Mouse (Mus musculus) kidney, postnatal 10 days (tissue): ENCODE results near the gene Ephx3.

ENCODE experiments used
- DNase-seq: peaks from one replicate; pipeline ENCODE4 v3.0.0; 2021; ENCODE audit warnings: mixed read lengths

Gene Ephx3

DNA sequence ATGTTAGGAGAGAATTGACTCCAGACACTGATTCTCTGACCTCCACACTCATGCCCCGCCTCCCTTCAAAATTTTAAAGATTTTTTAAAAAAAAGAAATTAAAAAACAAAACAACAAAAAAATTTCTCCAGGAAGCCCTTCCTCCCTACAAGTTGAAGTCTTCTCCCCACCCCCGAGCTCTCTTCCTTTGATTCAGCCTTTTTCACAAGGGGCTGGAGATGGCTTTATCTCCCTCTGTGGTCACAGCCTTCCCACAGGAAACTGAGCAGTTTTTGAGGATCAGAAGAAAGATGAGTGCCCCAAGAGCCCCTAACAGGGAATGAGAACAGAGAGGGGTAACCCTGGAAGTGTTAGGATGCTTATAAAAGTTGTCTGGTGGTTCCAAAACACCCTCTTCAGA, 16.9 kb downstream of the Ephx3 start:
- DNase-seq: no peak

DNA sequence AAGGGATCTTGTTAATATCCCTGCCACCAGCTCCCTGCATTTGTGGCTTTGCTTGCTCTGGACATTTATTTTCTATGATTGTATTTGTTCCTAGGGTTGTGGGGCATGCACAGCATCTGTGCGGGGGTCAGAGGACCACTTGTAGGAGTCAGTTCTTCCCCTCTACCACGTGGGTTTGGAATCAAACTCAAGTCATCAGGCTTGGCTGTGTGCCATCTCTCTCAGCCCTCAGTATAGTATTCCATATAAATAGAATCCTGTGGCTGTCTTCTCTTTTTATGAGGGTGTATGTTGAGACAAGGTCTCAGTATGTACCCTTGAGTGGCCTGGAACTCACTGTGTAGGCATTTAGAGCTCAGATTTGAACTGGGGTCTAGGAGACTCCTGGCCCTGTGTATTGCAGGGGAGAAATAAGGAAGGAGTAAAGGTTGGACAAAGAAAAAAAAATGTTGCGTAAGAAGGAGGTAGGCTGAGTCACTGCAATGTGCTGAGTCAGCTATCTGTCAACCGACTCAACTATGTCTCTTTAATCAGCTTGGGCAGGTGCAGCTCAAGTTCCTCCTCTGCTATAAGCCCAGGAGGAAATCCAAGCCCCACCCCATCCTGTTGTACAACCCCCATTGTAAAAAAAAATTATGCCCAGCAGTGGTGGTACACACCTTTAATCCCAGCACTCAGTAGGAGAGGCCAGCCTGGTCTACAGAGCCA, 19.7 kb downstream of the Ephx3 start:
- no peak for DNase-seq

DNA sequence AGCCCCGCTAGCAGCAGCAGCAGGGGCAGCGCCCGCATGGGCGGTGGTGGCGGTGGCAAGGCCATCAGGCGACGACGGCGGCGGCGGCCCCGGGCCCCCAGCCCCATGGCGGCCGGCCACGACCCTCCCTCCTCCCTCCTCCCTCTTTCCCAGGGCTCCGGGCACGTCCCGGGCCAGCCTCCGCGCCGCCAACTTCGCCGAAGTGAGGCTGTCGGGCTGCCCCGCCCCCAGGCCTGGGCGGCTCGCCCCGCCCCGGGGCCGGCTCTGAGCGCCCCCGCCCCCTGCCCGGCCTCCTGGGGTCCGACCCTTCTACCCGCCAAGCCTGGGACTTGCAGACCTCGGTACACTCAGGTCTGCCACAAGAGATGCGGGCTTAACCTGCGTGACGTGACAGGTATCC, 22.7 kb downstream of the Ephx3 start, which contains the start of gene Notch3:
Notch3 (minus strand) TSS at position 166 of the 400 bp plus-strand sequence.
- DNase-seq: peak; percentile 87

DNA sequence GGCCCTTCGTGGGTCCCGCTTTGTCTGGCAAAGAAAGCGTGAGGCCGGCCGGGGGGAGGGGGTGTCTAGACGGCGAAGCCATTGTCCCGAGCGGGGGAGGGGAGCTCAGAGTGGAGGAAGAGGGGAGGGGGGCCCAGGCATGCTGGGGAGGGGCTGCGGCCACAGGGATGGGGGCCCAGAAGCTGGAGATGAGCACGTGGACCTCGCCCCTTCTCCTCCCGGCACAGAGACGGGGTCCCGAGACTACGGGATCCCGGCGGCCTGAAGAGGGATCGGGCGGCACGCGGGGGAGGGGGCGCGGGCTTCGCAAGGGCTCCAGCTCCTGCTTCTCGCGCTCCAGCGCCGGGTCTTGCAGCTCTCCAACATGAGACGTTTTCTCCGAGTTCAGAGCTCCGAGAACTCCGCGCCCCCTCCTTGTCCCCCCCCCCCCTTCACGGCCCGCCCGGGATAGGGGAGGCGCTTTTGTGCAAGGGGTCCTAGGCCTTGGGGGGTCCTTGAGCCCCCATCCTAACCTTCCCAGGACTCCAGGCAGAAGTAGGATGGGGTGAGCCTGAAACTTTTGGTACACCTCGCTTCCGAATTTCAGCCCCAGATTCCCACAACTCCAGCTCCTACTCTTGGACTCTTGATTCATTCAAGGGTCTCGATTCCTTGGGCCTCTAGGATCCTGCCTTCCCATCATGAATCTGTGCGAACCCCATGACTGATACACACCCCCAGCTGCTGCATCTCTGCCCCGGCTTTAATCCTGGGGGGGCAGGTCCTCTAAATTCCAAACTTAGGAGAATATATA, 23.4 kb downstream of the Ephx3 start:
- DNase-seq: peak; percentile 89

DNA sequence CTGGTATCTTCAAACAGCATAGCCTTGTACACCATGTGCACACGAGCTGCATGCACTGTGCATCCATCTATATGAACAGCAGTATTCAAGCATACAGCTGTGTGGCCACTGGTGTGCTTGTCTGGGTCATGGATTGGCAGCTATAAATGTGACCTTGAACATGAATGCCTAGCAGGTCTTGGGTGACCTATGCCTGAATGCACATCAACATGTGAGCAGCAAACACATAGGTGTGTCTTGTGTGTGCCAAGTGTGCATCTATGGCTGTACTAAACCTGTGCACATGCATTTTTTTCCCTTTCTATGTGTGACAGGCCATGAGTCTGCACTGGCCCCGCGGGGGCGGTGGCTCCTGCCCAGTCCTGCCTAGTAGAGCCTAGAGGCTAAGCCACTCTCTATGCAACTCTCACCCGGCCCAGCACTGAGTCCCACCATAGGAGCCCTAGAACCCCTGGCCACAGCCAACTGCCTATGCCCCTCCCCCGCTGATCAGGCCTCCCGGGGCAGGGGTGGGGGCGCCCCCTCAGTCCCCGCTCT, 24.0 kb downstream of the Ephx3 start:
- no peak for DNase-seq

DNA sequence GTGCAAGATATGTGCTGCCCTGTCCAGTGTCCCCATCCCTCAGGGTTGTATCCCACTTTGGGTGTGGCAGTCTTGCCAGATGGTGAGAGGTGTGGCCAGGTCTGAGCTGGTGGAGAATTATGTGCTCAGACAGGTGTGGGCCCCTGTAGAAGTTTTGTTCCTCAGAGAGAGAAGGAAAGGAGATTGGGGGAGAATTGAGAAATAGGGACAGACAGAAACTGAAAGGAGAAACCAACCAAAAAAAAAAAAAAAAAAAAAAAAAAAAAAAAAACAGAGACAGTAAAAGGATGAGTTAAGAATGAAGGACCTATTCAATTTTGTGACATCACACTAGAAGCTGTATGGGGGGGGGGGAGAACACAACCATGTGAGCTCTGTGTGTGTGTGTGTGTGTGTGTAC, 24.6 kb downstream of the Ephx3 start:
- DNase-seq: no peak

DNA sequence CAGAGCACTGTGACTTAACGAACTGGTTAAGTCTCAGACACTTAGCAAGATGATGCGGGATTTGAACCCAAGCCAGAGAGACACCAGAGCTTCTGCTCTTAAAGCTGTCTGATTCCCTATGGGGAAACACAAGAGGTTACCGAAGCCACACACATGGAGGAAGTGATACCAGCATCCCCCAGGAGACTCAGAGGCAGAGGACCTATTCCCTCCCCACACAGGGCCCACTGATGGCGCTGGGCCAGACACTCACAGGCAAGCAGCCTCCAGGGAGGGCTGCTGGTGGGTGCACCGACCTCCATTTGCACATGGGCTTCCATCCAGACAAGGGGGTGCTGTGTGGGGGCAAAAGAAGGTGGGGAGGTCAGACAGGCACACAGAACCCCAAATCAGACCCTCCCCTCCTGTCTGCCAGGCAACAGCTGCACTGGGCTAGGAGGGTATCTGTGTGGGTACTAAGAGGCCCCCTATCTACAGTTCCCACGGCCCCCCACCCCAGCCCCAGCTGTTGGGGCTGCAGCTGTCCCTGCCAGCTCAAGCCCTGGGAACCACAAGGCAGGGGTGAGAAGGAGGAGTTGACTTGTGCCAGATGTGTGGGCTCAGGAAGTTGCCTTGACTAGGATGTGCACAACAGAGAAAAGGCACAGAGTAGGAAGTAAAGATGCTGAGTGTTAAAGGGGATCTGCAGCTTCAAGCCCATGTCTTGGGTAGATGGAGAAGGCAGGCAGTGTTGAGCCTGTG, 25.3 kb downstream of the Ephx3 start:
- peak; percentile 38 for DNase-seq

DNA sequence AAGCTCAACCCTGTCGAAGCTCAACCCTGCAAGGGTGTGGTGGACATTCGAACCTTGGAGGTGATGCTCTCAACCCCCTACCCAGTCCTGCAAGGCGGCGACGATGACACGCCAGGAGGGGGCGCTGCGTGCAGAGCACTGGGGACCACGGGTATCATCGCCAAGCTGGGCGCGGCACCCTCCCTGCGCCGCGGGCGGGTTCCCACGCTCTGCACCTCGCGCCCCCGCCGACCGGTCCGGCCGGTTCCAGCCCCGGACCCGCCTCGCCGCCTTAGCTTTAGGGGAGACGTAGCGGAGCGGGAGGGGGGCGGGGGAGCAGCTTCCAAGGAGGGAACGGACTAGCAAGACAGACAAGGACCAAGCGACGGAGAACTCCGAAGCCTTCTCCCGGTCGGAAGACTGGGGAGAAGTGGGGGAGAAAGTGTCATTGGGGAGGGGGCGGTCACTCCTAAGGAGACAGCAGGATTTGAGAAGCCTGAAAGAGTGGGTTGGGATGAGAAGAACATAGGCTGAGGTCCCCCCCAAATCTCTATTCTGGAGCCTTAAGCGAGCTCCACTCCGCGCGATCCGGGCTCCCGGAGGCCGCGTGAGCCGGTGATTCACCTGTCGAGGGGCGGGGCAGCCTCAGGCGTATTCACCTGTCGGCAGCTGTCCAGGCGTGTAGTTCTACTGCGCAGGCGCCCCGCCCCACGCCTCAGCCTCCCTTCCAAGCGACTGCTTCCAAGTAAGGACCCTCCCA, 27.1 kb downstream of the Ephx3 start:
- peak; percentile 87 for DNase-seq

DNA sequence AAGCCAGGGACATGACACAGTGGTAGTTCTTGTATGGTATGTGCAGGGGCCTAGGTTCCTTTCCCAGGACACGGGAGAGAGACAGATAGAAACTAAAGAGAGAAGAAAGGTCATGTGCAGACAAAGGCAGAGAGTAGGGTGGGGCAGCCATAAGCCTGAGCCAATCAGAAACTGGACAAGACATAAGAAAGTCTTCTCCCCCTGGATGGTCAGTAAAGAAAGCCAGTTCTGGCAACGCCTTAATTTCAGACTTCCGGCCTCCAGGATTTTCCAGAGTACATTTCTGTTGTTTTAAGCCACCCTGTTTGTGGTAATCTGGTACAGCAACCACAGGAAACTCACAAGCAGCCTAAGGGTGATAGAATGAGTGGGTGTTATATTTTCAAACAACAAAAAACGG, 28.5 kb downstream of the Ephx3 start:
- DNase-seq: no peak

DNA sequence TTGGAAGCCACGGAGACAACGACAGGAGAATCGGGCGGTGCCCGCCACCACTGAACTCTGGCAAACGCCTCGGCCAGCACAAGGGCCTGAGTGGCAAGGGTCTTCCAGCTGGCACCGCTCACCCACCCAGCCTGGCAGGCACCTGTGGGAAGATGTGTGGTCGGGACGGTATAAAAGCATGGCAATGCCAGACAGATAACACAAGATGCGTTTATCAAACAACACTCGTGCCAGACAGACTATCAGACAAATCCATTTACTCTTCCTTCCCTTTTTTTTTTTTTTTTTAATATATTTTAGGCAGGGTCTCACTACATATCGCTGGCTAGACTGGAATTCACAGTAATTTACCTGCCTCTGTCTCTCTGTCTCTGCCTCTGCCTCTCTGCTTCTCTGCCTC, 30.5 kb downstream of the Ephx3 start:
- DNase-seq: no peak

DNA sequence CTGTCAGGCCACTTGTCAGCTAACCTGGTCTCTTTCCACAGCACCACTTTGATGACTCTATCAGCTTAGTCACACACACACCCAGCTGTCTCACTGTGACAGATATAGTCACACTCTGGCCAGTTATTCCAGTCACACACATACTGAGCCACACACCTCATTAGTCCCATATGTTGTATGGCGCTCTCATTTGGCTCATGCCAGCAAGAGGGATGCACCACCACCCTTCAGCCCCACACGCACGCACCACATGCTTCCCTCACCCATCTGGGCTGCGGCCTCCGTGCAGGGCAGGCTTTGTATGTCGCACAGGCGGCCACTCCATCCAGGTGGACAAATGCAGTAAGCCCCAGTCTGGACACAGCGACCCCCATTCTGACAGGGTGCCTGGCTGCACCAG, 42.6 kb downstream of the Ephx3 start:
- DNase-seq: no peak

DNA sequence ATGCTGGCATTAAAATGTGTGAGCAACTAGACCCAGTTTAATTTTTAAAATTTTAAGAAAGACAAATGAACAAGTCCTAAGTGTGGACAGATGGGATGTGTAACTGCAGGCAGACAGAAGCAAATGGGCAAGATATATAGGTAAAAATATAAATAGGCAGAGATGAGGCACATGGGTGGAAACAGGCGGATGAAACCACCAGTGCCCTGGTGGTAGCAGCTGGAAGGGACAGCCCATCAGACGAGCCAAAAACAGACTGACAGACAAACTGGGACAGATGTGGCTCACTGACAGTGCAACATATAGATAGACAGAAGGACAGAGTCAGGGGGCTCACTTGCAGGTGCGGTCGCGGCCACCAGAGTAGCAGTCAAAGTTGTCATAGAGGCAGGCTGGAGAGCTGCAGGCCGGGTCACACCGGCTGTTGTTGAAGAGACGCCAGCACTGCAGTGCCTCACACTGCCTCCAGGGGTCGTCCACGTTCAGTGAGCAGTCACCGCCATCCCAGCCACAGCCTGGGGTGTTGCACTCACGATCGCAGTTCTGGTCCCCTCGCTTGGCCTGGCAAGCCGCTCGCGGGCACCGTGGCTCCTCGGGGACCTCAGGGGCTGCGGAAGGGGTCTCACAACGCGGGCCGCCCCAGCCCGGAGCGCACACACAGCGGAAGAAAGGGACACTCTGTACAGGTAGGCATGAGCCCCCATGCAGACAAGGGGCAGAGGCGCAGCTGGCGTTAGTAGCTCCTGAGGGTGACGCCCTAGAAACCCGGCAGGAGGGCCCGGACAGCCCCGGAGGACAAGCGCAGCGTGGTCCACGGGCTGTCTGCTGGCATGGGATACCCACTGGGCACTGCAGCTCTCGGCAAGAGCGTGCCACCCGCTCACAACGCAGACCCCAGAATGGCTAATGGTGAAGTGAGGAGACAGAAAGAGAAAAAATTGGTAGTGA, 46.2 kb downstream of the Ephx3 start:
- peak; percentile 92 for DNase-seq

DNA sequence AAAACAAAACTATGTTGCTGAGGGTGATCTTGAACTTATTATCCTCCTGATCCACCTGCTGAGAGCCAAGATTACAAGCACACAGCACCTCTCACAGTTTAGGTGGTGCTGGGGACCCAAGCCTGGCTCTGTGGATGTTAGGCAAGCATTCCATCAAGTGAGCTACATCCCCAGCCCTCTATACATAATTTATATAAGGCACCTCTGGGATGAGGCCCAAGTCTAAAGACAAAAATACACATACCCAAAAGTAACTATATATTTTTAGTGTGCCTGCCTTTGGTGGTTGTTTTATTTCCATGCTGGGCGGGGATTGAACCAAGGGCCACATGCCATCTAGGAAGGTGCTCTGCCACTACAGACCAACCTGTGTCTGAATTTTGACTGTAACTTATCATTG, 47.1 kb downstream of the Ephx3 start:
- DNase-seq: no peak
